Comparison of ENCODE assay signal across 11 mouse cellular contexts in genomic region chr16:97466182-97466957, GRCm38 (mm10). TPM values are rescaled to one million over a fixed set of nuclear protein-coding genes. Genes with fewer than 3 reads are reported as not detected.
DNase-seq lines count a peak whose midpoint lies in the region; ATAC-seq and TF ChIP-seq lines count a peak whose summit lies in the region.
"Had no signal": no experiment of that assay in that cellular context is flagged by ENCODE, and none has a peak within 500 bp of the region (broad histone marks: within the 10 kb centered on the region; RNA-seq: fewer than 3 reads in every experiment).

No protein-coding gene starts in this region.

- ATAC-seq in intestine, embryonic 14.5 days (replicated peaks; ENCODE audit: low FRiP score, low TSS enrichment, low read depth) = 0 out of 2 replicates have a peak, but pooled peaks have one; percentile 55
- ATAC-seq in intestine, embryonic 16.5 days = no peak

- TF ChIP-seq CTCF in cerebellum, adult 2 months (IDR thresholded peaks at IDR 0.05; ENCODE audit: borderline replicate concordance, insufficient read depth, low read depth, low read length) = peak; percentile 28; the same call in 1 of the 2 replicates

- no peaks in the 10 kb centered on the region for H3K27me3 ChIP-seq in cerebellum, adult 2 months (ENCODE audit: control insufficient read depth, insufficient read depth, low read length)
- no peaks in the 10 kb centered on the region for H3K27me3 ChIP-seq in intestine, embryonic 14.5 days (replicated peaks; ENCODE audit: control insufficient read depth, insufficient read depth, low read length)
- no peaks in the 10 kb centered on the region for H3K27me3 ChIP-seq in intestine, embryonic 16.5 days (replicated peaks; ENCODE audit: control insufficient read depth, insufficient read depth, low read length)
- H3K27me3 ChIP-seq: embryonic facial prominence, embryonic 13.5 days; heart, embryonic 13.5 days had no signal

- H3K4me2 ChIP-seq in intestine, embryonic 14.5 days (ENCODE audit: low read length) = no peak overlapping the region
- no peak overlapping the region for H3K4me2 ChIP-seq in intestine, embryonic 16.5 days (ENCODE audit: low read depth, low read length)
- H3K4me2 ChIP-seq: embryonic facial prominence, embryonic 13.5 days; heart, embryonic 13.5 days had no signal

- no peak for TF ChIP-seq POLR2A in cerebellum, adult 2 months (IDR thresholded peaks at IDR 0.05; ENCODE audit: borderline replicate concordance, insufficient read depth, low read length)

- H3K27ac ChIP-seq in cerebellum, adult 2 months (ENCODE audit: insufficient read depth, low read length) = no peak overlapping the region
- H3K27ac ChIP-seq in intestine, embryonic 14.5 days (ENCODE audit: low read depth) = no peak overlapping the region
- H3K27ac ChIP-seq in intestine, embryonic 16.5 days (ENCODE audit: low read length) = no peak overlapping the region
- H3K27ac ChIP-seq: embryonic facial prominence, embryonic 13.5 days; heart, embryonic 13.5 days had no signal

- no peaks in the 10 kb centered on the region for H3K9me3 ChIP-seq in intestine, embryonic 14.5 days (ENCODE audit: control insufficient read depth, low read length)
- no peaks in the 10 kb centered on the region for H3K9me3 ChIP-seq in intestine, embryonic 16.5 days (ENCODE audit: control insufficient read depth, low read length)
- H3K9me3 ChIP-seq: embryonic facial prominence, embryonic 13.5 days; heart, embryonic 13.5 days had no signal

- H3K36me3 ChIP-seq in intestine, embryonic 14.5 days (ENCODE audit: control insufficient read depth, insufficient read depth, low read length) = no peaks in the 10 kb centered on the region
- no peaks in the 10 kb centered on the region for H3K36me3 ChIP-seq in intestine, embryonic 16.5 days (ENCODE audit: control insufficient read depth, insufficient read depth, low read length)
- H3K36me3 ChIP-seq: embryonic facial prominence, embryonic 13.5 days; heart, embryonic 13.5 days had no signal

- DNase-seq in cerebellum, adult 2 months = no peak
- no peak for DNase-seq in cerebellum, adult 18-20 months
- DNase-seq in intestine, embryonic 14.5 days (ENCODE audit: low spot score) = no peak
- DNase-seq in right cerebral cortex, adult 18-20 months = peak; percentile 8
- DNase-seq in right cerebral cortex, adult 2 months (ENCODE audit: low spot score in 2 of 2) = no peak
- DNase-seq in telencephalon, adult 2 months (ENCODE audit: low read depth, low spot score) = peak; percentile 16
- no peak for DNase-seq in thymus, postnatal 25 days
- DNase-seq: adrenal gland, postnatal 25 days had no signal

- WGBS in cerebellum, adult 2 months = 59% methylated on average over 4 of the region's 4 CpGs
- 49% methylated on average over 4 of the region's 4 CpGs for WGBS in intestine, embryonic 14.5 days
- 48% methylated on average over 4 of the region's 4 CpGs for WGBS in intestine, embryonic 16.5 days

- no peak overlapping the region for H3K9ac ChIP-seq in intestine, embryonic 14.5 days (ENCODE audit: low read length)
- no peak overlapping the region for H3K9ac ChIP-seq in intestine, embryonic 16.5 days (ENCODE audit: low read depth, low read length)
- H3K9ac ChIP-seq: embryonic facial prominence, embryonic 13.5 days; heart, embryonic 13.5 days had no signal

- H3K4me3 ChIP-seq in cerebellum, adult 2 months (replicated peaks; ENCODE audit: insufficient read depth, low read depth, low read length) = no peak overlapping the region
- no peak overlapping the region for H3K4me3 ChIP-seq in intestine, embryonic 14.5 days (ENCODE audit: low read depth, low read length)
- H3K4me3 ChIP-seq in intestine, embryonic 16.5 days (ENCODE audit: low read length) = no peak overlapping the region
- H3K4me3 ChIP-seq: embryonic facial prominence, embryonic 13.5 days; heart, embryonic 13.5 days had no signal

- no peaks in the 10 kb centered on the region for H3K4me1 ChIP-seq in cerebellum, adult 2 months (ENCODE audit: control insufficient read depth, insufficient read depth, low read length)
- H3K4me1 ChIP-seq in intestine, embryonic 14.5 days (replicated peaks; ENCODE audit: control insufficient read depth, insufficient read depth, low read length) = no peaks in the 10 kb centered on the region
- H3K4me1 ChIP-seq in intestine, embryonic 16.5 days (ENCODE audit: control insufficient read depth, insufficient read depth, low read length) = peaks cover 7% of the 10 kb centered on the region

RNA-seq across cellular contexts. Expression of gene Mx1, which starts 3.7 kb away (rescaled TPM):
- polyA plus RNA-seq in cerebellum, adult 2 months (2012; rRNA removed) = 0.10 and 0.24 TPM in 2 replicates
- 0.24 and 0.31 TPM in 2 replicates for polyA plus RNA-seq in intestine, embryonic 14.5 days (2014; fragmentation: Nextera tagmentation; extraction: Ambion mirVana)
- 0.18 and 0.38 TPM in 2 replicates for polyA plus RNA-seq in intestine, embryonic 16.5 days (2015; fragmentation: Nextera tagmentation; extraction: Ambion mirVana)

RNA-seq across cellular contexts. Expression of gene Fam3b, which starts 48.2 kb away (rescaled TPM):
- not detected in 2 replicates for polyA plus RNA-seq in cerebellum, adult 2 months (2012; rRNA removed)
- 0.26 TPM in 1 of 2 replicates, not detected in the other for polyA plus RNA-seq in intestine, embryonic 14.5 days (2014; fragmentation: Nextera tagmentation; extraction: Ambion mirVana)
- polyA plus RNA-seq in intestine, embryonic 16.5 days (2015; fragmentation: Nextera tagmentation; extraction: Ambion mirVana) = 1.3 and 1.7 TPM in 2 replicates
- polyA plus RNA-seq: embryonic facial prominence, embryonic 13.5 days; heart, embryonic 13.5 days had no signal

Comparison
In these comparisons a context has a peak if more than half of its experiments do, and no peak if none do; other contexts are left out.
1. DNase-seq: peak in right cerebral cortex, adult 18-20 months (single experiment) and telencephalon, adult 2 months (single experiment); none in cerebellum, adult 2 months (0 of 2), cerebellum, adult 18-20 months (0 of 2), intestine, embryonic 14.5 days (single experiment), right cerebral cortex, adult 2 months (0 of 2) and thymus, postnatal 25 days (single experiment).